ENCODE assay signal across 8 mouse cellular contexts in genomic region chr10:43540442-43541152, GRCm38 (mm10). TPM values are rescaled to one million over a fixed set of nuclear protein-coding genes. Genes with fewer than 3 reads are reported as not detected.
A peak's percentile ranks its signal among the peaks of the same experiment; 100 is the strongest.
DNase-seq lines count a peak whose midpoint lies in the region; ATAC-seq lines count a peak whose summit lies in the region.

Gene 1700021F05Rik (minus strand): TSS chr10:43540994.

- peaks cover 7% of the 10 kb centered on the region for H3K4me1 ChIP-seq in embryonic facial prominence, embryonic 14.5 days (ENCODE audit: control insufficient read depth, insufficient read depth, low read length)
- H3K4me1 ChIP-seq in kidney, embryonic 14.5 days (ENCODE audit: control insufficient read depth, insufficient read depth, low read length), result peaks cover 9% of the 10 kb centered on the region; the same call in 1 of the 2 replicates
- peaks cover 13% of the 10 kb centered on the region for H3K4me1 ChIP-seq in limb, embryonic 15.5 days

- H3K27ac ChIP-seq in embryonic facial prominence, embryonic 14.5 days (replicated peaks; ENCODE audit: low read depth, low read length), result peak within 1 kb of the TSS; percentile 69
- H3K27ac ChIP-seq in kidney, embryonic 14.5 days (ENCODE audit: low read depth, low read length), result peak within 1 kb of the TSS; percentile 73; the same call in 1 of the 2 replicates
- peak within 1 kb of the TSS; percentile 83 for H3K27ac ChIP-seq in limb, embryonic 15.5 days

- H3K9me3 ChIP-seq in embryonic facial prominence, embryonic 14.5 days (ENCODE audit: control insufficient read depth, low read length), result no peaks in the 10 kb centered on the region
- no peaks in the 10 kb centered on the region for H3K9me3 ChIP-seq in kidney, embryonic 14.5 days (ENCODE audit: control insufficient read depth, low read length)
- H3K9me3 ChIP-seq in limb, embryonic 15.5 days, result no peaks in the 10 kb centered on the region

- peak within 1 kb of the TSS; percentile 83 for H3K9ac ChIP-seq in embryonic facial prominence, embryonic 14.5 days (ENCODE audit: low read depth, low read length)
- peak within 1 kb of the TSS; percentile 87 for H3K9ac ChIP-seq in kidney, embryonic 14.5 days (ENCODE audit: low read depth, low read length)
- H3K9ac ChIP-seq in limb, embryonic 15.5 days, result peak within 1 kb of the TSS; percentile 85

- peak; percentile 99 for ATAC-seq in embryonic facial prominence, embryonic 14.5 days (ENCODE audit: low read depth)
- peak; percentile 99 for ATAC-seq in kidney, embryonic 14.5 days (ENCODE audit: low FRiP score, low TSS enrichment)
- ATAC-seq in limb, embryonic 15.5 days (ENCODE audit: insufficient number of reproducible peaks, low FRiP score, low TSS enrichment, low read depth), result peak; percentile 95

- H3K4me2 ChIP-seq in embryonic facial prominence, embryonic 14.5 days (ENCODE audit: low read depth, low read length), result peak within 1 kb of the TSS; percentile 78
- peak within 1 kb of the TSS; percentile 56 for H3K4me2 ChIP-seq in kidney, embryonic 14.5 days (replicated peaks; ENCODE audit: low read depth, low read length)
- H3K4me2 ChIP-seq in limb, embryonic 15.5 days, result peak within 1 kb of the TSS; percentile 56

- no peaks in the 10 kb centered on the region for H3K27me3 ChIP-seq in embryonic facial prominence, embryonic 14.5 days (replicated peaks; ENCODE audit: control insufficient read depth, insufficient read depth, low read length)
- H3K27me3 ChIP-seq in kidney, embryonic 14.5 days (ENCODE audit: control insufficient read depth, insufficient read depth, low read length), result no peaks in the 10 kb centered on the region
- no peaks in the 10 kb centered on the region for H3K27me3 ChIP-seq in limb, embryonic 15.5 days

- H3K4me3 ChIP-seq in embryonic facial prominence, embryonic 14.5 days (ENCODE audit: low read depth, low read length), result peak within 1 kb of the TSS; percentile 70
- peak within 1 kb of the TSS; percentile 86 for H3K4me3 ChIP-seq in kidney, embryonic 14.5 days (ENCODE audit: low read length)
- H3K4me3 ChIP-seq in limb, embryonic 15.5 days, result peak within 1 kb of the TSS; percentile 84

- DNase-seq in 3T3-L1 (ENCODE audit: low read depth, low spot score), result peak; percentile 90
- DNase-seq in adrenal gland, postnatal 4 days (ENCODE audit: low spot score in 2 of 2), result peak; percentile 89 to 91
- peak; percentile 97 for DNase-seq in embryonic facial prominence, embryonic 14.5 days (ENCODE audit: low spot score)
- peak; percentile 93 to 95 for DNase-seq in heart, adult 9 months (ENCODE audit: low spot score in 2 of 2)
- peak; percentile 70 to 85 for DNase-seq in monocyte, adult 2 months (ENCODE audit: low read depth in 1 of 2, low spot score in 2 of 2)
- DNase-seq in spleen, postnatal 36 days (ENCODE audit: low spot score in 2 of 2), result peak; percentile 95 to 96

- peaks cover 9% of the 10 kb centered on the region; the same call in 1 of the 2 replicates for H3K36me3 ChIP-seq in embryonic facial prominence, embryonic 14.5 days (ENCODE audit: control insufficient read depth, insufficient read depth, low read length)
- peaks cover 7% of the 10 kb centered on the region; the same call in 1 of the 2 replicates for H3K36me3 ChIP-seq in kidney, embryonic 14.5 days (ENCODE audit: control insufficient read depth, insufficient read depth, low read length)
- H3K36me3 ChIP-seq in limb, embryonic 15.5 days, result peaks cover 7% of the 10 kb centered on the region; the same call in 1 of the 2 replicates

- under 1% methylated on average over 30 of the region's 56 CpGs for WGBS in embryonic facial prominence, embryonic 14.5 days
- WGBS in kidney, embryonic 14.5 days, result under 1% methylated on average over 54 of the region's 56 CpGs
- 0% methylated on average over 48 of the region's 56 CpGs for WGBS in limb, embryonic 15.5 days

RNA-seq across cellular contexts. Expression of gene 1700021F05Rik, which starts in this region (rescaled TPM):
- total RNA-seq in adrenal gland, postnatal 4 days (2021), result 10 to 100 TPM; 71.8 to 72.3 TPM
- 56.1 and 57.1 TPM in 2 replicates for polyA plus RNA-seq in embryonic facial prominence, embryonic 14.5 days (2014; fragmentation: Nextera tagmentation; extraction: Ambion mirVana)
- 73.1 and 80.8 TPM in 2 replicates for polyA plus RNA-seq in kidney, embryonic 14.5 days (2014; fragmentation: Nextera tagmentation; extraction: Ambion mirVana)
- 58.3 and 60.6 TPM in 2 replicates for polyA plus RNA-seq in limb, embryonic 15.5 days (2015; fragmentation: Nextera tagmentation; extraction: Ambion mirVana)

Comparison
In these comparisons a context has a peak if more than half of its experiments do, and no peak if none do; other contexts are left out.
1. Peak in every context shown above with its lines: DNase-seq, ATAC-seq, H3K4me3 ChIP-seq and H3K27ac ChIP-seq.